13 mouse cellular contexts compared by ENCODE assay signal in genomic region chr7:116198902-116199301, GRCm38 (mm10).
A peak's percentile ranks its signal among the peaks of the same experiment; 100 is the strongest.
DNase-seq lines count a peak whose midpoint lies in the region; ATAC-seq and TF ChIP-seq lines count a peak whose summit lies in the region.
"Had no signal": no experiment of that assay in that cellular context is flagged by ENCODE, and none has a peak within 500 bp of the region (broad histone marks: within the 10 kb centered on the region; RNA-seq: fewer than 3 reads in every experiment).

No protein-coding gene starts in this region.

- DNase-seq in heart, adult 11 months, result no peak
- DNase-seq in liver, postnatal 0 days, result no peak
- DNase-seq in liver (no peak), ES-CJ7 (ENCODE audit: low read depth, low spot score) (peak; percentile 49)
- no peak for DNase-seq in testis, postnatal 14 days (ENCODE audit: low spot score)
- DNase-seq: cerebellum, adult 9-11 months; right cerebral cortex, postnatal 25 days had no signal

- H3K4me1 ChIP-seq in heart, embryonic 13.5 days, result peaks cover 97% of the 10 kb centered on the region
- peaks cover 7% of the 10 kb centered on the region; the same call in 1 of the 2 replicates for H3K4me1 ChIP-seq in liver, postnatal 0 days (ENCODE audit: insufficient read depth)
- H3K4me1 ChIP-seq in intestine, embryonic 16.5 days (ENCODE audit: control insufficient read depth, insufficient read depth, low read length), result peaks cover 45% of the 10 kb centered on the region
- H3K4me1 ChIP-seq in hindbrain, embryonic 16.5 days (ENCODE audit: control insufficient read depth, insufficient read depth, low read depth, low read length), result peaks cover 7% of the 10 kb centered on the region; the same call in 1 of the 2 replicates

- no peaks in the 10 kb centered on the region for H3K36me3 ChIP-seq in heart, embryonic 13.5 days
- no peaks in the 10 kb centered on the region for H3K36me3 ChIP-seq in liver, postnatal 0 days (replicated peaks; ENCODE audit: insufficient read depth, low read length)
- H3K36me3 ChIP-seq in intestine, embryonic 16.5 days (ENCODE audit: control insufficient read depth, insufficient read depth, low read length), result no peaks in the 10 kb centered on the region
- H3K36me3 ChIP-seq in hindbrain, embryonic 16.5 days (ENCODE audit: control insufficient read depth, insufficient read depth, low read length), result no peaks in the 10 kb centered on the region
- H3K36me3 ChIP-seq: embryonic facial prominence, embryonic 13.5 days; forebrain, embryonic 15.5 days; hindbrain, embryonic 10.5 days had no signal

- H3K9me3 ChIP-seq in heart, embryonic 13.5 days, result no peaks in the 10 kb centered on the region
- no peaks in the 10 kb centered on the region for H3K9me3 ChIP-seq in liver, postnatal 0 days (ENCODE audit: low read length)
- H3K9me3 ChIP-seq in intestine, embryonic 16.5 days (ENCODE audit: control insufficient read depth, low read length), result no peaks in the 10 kb centered on the region
- H3K9me3 ChIP-seq in hindbrain, embryonic 16.5 days (ENCODE audit: control insufficient read depth, low read length), result no peaks in the 10 kb centered on the region
- H3K9me3 ChIP-seq: embryonic facial prominence, embryonic 13.5 days; forebrain, embryonic 15.5 days; hindbrain, embryonic 10.5 days had no signal

- TF ChIP-seq EP300 in liver, postnatal 0 days (IDR thresholded peaks at IDR 0.05; ENCODE audit: low read depth), result no peak

- H3K4me2 ChIP-seq in heart, embryonic 13.5 days, result peak overlapping the region; percentile 67
- no peak overlapping the region for H3K4me2 ChIP-seq in liver, postnatal 0 days (ENCODE audit: low read depth, low read length)
- no peak overlapping the region for H3K4me2 ChIP-seq in intestine, embryonic 16.5 days (ENCODE audit: low read depth, low read length)
- no peak overlapping the region for H3K4me2 ChIP-seq in hindbrain, embryonic 16.5 days (ENCODE audit: low read length)
- H3K4me2 ChIP-seq: forebrain, embryonic 15.5 days had no signal

- H3K27me3 ChIP-seq in heart, embryonic 13.5 days (replicated peaks), result no peaks in the 10 kb centered on the region
- no peaks in the 10 kb centered on the region for H3K27me3 ChIP-seq in liver, postnatal 0 days (ENCODE audit: insufficient read depth, low read length)
- no peaks in the 10 kb centered on the region for H3K27me3 ChIP-seq in intestine, embryonic 16.5 days (replicated peaks; ENCODE audit: control insufficient read depth, insufficient read depth, low read length)
- H3K27me3 ChIP-seq in hindbrain, embryonic 16.5 days (replicated peaks; ENCODE audit: control insufficient read depth, insufficient read depth, low read length), result no peaks in the 10 kb centered on the region
- H3K27me3 ChIP-seq: embryonic facial prominence, embryonic 13.5 days; forebrain, embryonic 15.5 days had no signal

- 0 out of 2 replicates have a peak, but pooled peaks have one; percentile 12 for TF ChIP-seq CTCF in liver, postnatal 0 days (IDR thresholded peaks at IDR 0.05; ENCODE audit: low read depth)

- peak overlapping the region; percentile 91 for H3K27ac ChIP-seq in heart, embryonic 13.5 days (replicated peaks)
- no peak overlapping the region for H3K27ac ChIP-seq in liver, postnatal 0 days (ENCODE audit: low read depth)
- peak overlapping the region; percentile 68 for H3K27ac ChIP-seq in intestine, embryonic 16.5 days (ENCODE audit: low read length)
- no peak overlapping the region for H3K27ac ChIP-seq in hindbrain, embryonic 16.5 days (ENCODE audit: low read depth, low read length)
- H3K27ac ChIP-seq: forebrain, embryonic 15.5 days; hindbrain, embryonic 10.5 days had no signal

- WGBS in heart, embryonic 13.5 days, result 14% methylated on average over 2 of the region's 2 CpGs
- WGBS in liver, postnatal 0 days (ENCODE audit: insufficient replicate concordance), result 40% methylated on average over 2 of the region's 2 CpGs
- WGBS in intestine, embryonic 16.5 days, result 32% methylated on average over 2 of the region's 2 CpGs
- WGBS in hindbrain, embryonic 16.5 days, result 50% methylated on average over 2 of the region's 2 CpGs

- H3K4me3 ChIP-seq in heart, embryonic 13.5 days, result no peak overlapping the region; the same call in 1 of the 2 replicates
- H3K4me3 ChIP-seq in liver, postnatal 0 days (ENCODE audit: low read depth, low read length), result no peak overlapping the region
- H3K4me3 ChIP-seq in intestine, embryonic 16.5 days (ENCODE audit: low read length), result no peak overlapping the region
- H3K4me3 ChIP-seq in hindbrain, embryonic 16.5 days (ENCODE audit: low read length), result no peak overlapping the region
- H3K4me3 ChIP-seq: forebrain, embryonic 15.5 days; hindbrain, embryonic 10.5 days had no signal

- H3K9ac ChIP-seq in heart, embryonic 13.5 days, result no peak overlapping the region; the same call in 1 of the 2 replicates
- no peak overlapping the region for H3K9ac ChIP-seq in liver, postnatal 0 days (replicated peaks)
- no peak overlapping the region for H3K9ac ChIP-seq in intestine, embryonic 16.5 days (ENCODE audit: low read depth, low read length)
- no peak overlapping the region for H3K9ac ChIP-seq in hindbrain, embryonic 16.5 days (ENCODE audit: low read depth, low read length)
- H3K9ac ChIP-seq: forebrain, embryonic 15.5 days had no signal

- ATAC-seq in heart, embryonic 13.5 days (ENCODE audit: extremely low read depth, insufficient number of reproducible peaks, low FRiP score, low TSS enrichment), result no peak
- no peak for ATAC-seq in liver, postnatal 0 days
- ATAC-seq in intestine, embryonic 16.5 days, result no peak
- no peak for ATAC-seq in hindbrain, embryonic 16.5 days
- ATAC-seq: forebrain, embryonic 15.5 days had no signal

Comparison
In these comparisons a context has a peak if more than half of its experiments do, and no peak if none do; other contexts are left out.
1. H3K27ac ChIP-seq: peak in heart, embryonic 13.5 days (single experiment) and intestine, embryonic 16.5 days (single experiment); none in liver, postnatal 0 days (single experiment) and hindbrain, embryonic 16.5 days (single experiment).